Comparison of ENCODE assay signal across 11 mouse cellular contexts in genomic region chr5:134933281-134933680, GRCm38 (mm10). TPM values are rescaled to one million over a fixed set of nuclear protein-coding genes. Genes with fewer than 3 reads are reported as not detected.
DNase-seq lines count a peak whose midpoint lies in the region; ATAC-seq and TF ChIP-seq lines count a peak whose summit lies in the region.
"Had no signal": no experiment of that assay in that cellular context is flagged by ENCODE, and none has a peak within 500 bp of the region (broad histone marks: within the 10 kb centered on the region; RNA-seq: fewer than 3 reads in every experiment).

No protein-coding gene starts in this region.

- H3K4me1 ChIP-seq in heart, embryonic 13.5 days = peaks cover 8% of the 10 kb centered on the region; the same call in 1 of the 2 replicates
- no peaks in the 10 kb centered on the region for H3K4me1 ChIP-seq in spleen, adult 2 months (ENCODE audit: control insufficient read depth, insufficient read depth, insufficient read length)
- peaks cover 26% of the 10 kb centered on the region for H3K4me1 ChIP-seq in liver, embryonic 13.5 days (replicated peaks)

- 78% methylated on average over 8 of the region's 8 CpGs for WGBS in heart, embryonic 13.5 days
- WGBS in spleen, adult 2 months = 59% methylated on average over 8 of the region's 8 CpGs
- WGBS in liver, embryonic 13.5 days (ENCODE audit: insufficient replicate concordance) = 75% methylated on average over 8 of the region's 8 CpGs

- H3K4me3 ChIP-seq in heart, embryonic 13.5 days = peak overlapping the region; percentile 85
- no peak overlapping the region for H3K4me3 ChIP-seq in spleen, adult 2 months (ENCODE audit: extremely low read depth, insufficient read depth, insufficient read length)
- H3K4me3 ChIP-seq in liver, embryonic 13.5 days (replicated peaks) = peak overlapping the region; percentile 82

- no peaks in the 10 kb centered on the region for H3K36me3 ChIP-seq in heart, embryonic 13.5 days
- H3K36me3 ChIP-seq in spleen, adult 2 months (ENCODE audit: control insufficient read depth, insufficient read depth, low read length) = no peaks in the 10 kb centered on the region
- peaks cover 6% of the 10 kb centered on the region; the same call in 1 of the 2 replicates for H3K36me3 ChIP-seq in liver, embryonic 13.5 days

- H3K9me3 ChIP-seq in heart, embryonic 13.5 days = no peaks in the 10 kb centered on the region
- no peaks in the 10 kb centered on the region for H3K9me3 ChIP-seq in liver, embryonic 13.5 days (replicated peaks)
- H3K9me3 ChIP-seq: G1E had no signal

- H3K9ac ChIP-seq in heart, embryonic 13.5 days = peak overlapping the region; percentile 89; the same call in 1 of the 2 replicates
- peak overlapping the region; percentile 87 for H3K9ac ChIP-seq in liver, embryonic 13.5 days

- no peak overlapping the region for H3K27ac ChIP-seq in heart, embryonic 13.5 days (replicated peaks)
- peak overlapping the region; percentile 22; the same call in 1 of the 2 replicates for H3K27ac ChIP-seq in spleen, adult 2 months (ENCODE audit: insufficient read depth, low read length)
- H3K27ac ChIP-seq in liver, embryonic 13.5 days = peak overlapping the region; percentile 97; the same call in 1 of the 2 replicates

- TF ChIP-seq POLR2A in spleen, adult 2 months (IDR thresholded peaks at IDR 0.05; ENCODE audit: low read depth, low read length) = no peak

- H3K27me3 ChIP-seq in heart, embryonic 13.5 days (replicated peaks) = peaks cover 6% of the 10 kb centered on the region; the same call in 1 of the 2 replicates
- H3K27me3 ChIP-seq in spleen, adult 2 months (ENCODE audit: control insufficient read depth, insufficient read depth, low read length) = no peaks in the 10 kb centered on the region
- H3K27me3 ChIP-seq in liver, embryonic 13.5 days = 0 out of 2 replicates have a peak, but pooled peaks cover 3% of the 10 kb centered on the region

- no peak for TF ChIP-seq CTCF in spleen, adult 2 months (IDR thresholded peaks at IDR 0.05; ENCODE audit: extremely low read depth, insufficient read depth, insufficient read length, insufficient replicate concordance)

- peak overlapping the region; percentile 98 for H3K4me2 ChIP-seq in heart, embryonic 13.5 days
- peak overlapping the region; percentile 89 for H3K4me2 ChIP-seq in liver, embryonic 13.5 days

- no peak for DNase-seq in heart, postnatal 4 days
- peak in 1 of 2 experiments; percentile 17 for DNase-seq in spleen, adult 2 months (ENCODE audit: low read depth in 1 of 2, low spot score in 2 of 2)
- no peak for DNase-seq in spleen, postnatal 4 days (ENCODE audit: low spot score in 2 of 2)
- no peak for DNase-seq in liver, embryonic 13.5 days
- DNase-seq in thymus, postnatal 36 days = peak; percentile 48 to 69
- DNase-seq in kidney, postnatal 10 days = no peak

- no peak for ATAC-seq in heart, embryonic 13.5 days (ENCODE audit: extremely low read depth, insufficient number of reproducible peaks, low FRiP score, low TSS enrichment)
- no peak for ATAC-seq in liver, embryonic 13.5 days (ENCODE audit: low read depth)
- ATAC-seq in frontal cortex, adult (ENCODE audit: low TSS enrichment) = no peak

RNA-seq across cellular contexts. Expression of gene Mettl27, which starts 1.1 kb away (rescaled TPM):
- polyA plus RNA-seq in heart, embryonic 13.5 days (2015; fragmentation: Nextera tagmentation; extraction: Ambion mirVana) = 9.3 and 10.4 TPM in 2 replicates
- 1 to 10 TPM; 6.2 to 7.1 TPM for total RNA-seq in heart, postnatal 4 days (2021)
- polyA plus RNA-seq in spleen, adult 2 months (2012; rRNA removed) = 9.8 and 11.3 TPM in 2 replicates
- 10.6 and 12.2 TPM in 2 replicates for polyA plus RNA-seq in liver, embryonic 13.5 days (2015; fragmentation: Nextera tagmentation; extraction: Ambion mirVana)

RNA-seq across cellular contexts. Expression of gene Cldn4, which starts 13.5 kb away (rescaled TPM):
- polyA plus RNA-seq in heart, embryonic 13.5 days (2015; fragmentation: Nextera tagmentation; extraction: Ambion mirVana) = 1.6 and 1.7 TPM in 2 replicates
- under 1 TPM in 1 of 2 experiments, not detected in 1; 0.14 TPM for total RNA-seq in heart, postnatal 4 days (2021)
- polyA plus RNA-seq in spleen, adult 2 months (2012; rRNA removed) = 0.38 and 0.44 TPM in 2 replicates
- 0.15 and 0.32 TPM in 2 replicates for polyA plus RNA-seq in liver, embryonic 13.5 days (2015; fragmentation: Nextera tagmentation; extraction: Ambion mirVana)
- total RNA-seq: left cerebral cortex, postnatal 25 days had no signal
- polyA plus RNA-seq: G1E had no signal

RNA-seq across cellular contexts. Expression of gene Cldn13, which starts 18.0 kb away (rescaled TPM):
- 3.2 and 9.9 TPM in 2 replicates for polyA plus RNA-seq in heart, embryonic 13.5 days (2015; fragmentation: Nextera tagmentation; extraction: Ambion mirVana)
- total RNA-seq in heart, postnatal 4 days (2021) = not detected
- 32.3 and 35.1 TPM in 2 replicates for polyA plus RNA-seq in spleen, adult 2 months (2012; rRNA removed)
- polyA plus RNA-seq in liver, embryonic 13.5 days (2015; fragmentation: Nextera tagmentation; extraction: Ambion mirVana) = 246 and 259 TPM in 2 replicates
- total RNA-seq: left cerebral cortex, postnatal 25 days had no signal
- polyA plus RNA-seq: G1E had no signal

RNA-seq across cellular contexts. Expression of gene Tmem270, which starts 26.7 kb away (rescaled TPM):
- not detected in 2 replicates for polyA plus RNA-seq in heart, embryonic 13.5 days (2015; fragmentation: Nextera tagmentation; extraction: Ambion mirVana)
- not detected for total RNA-seq in heart, postnatal 4 days (2021)
- polyA plus RNA-seq in spleen, adult 2 months (2012; rRNA removed) = 0.14 TPM in 1 of 2 replicates, not detected in the other
- not detected in 2 replicates for polyA plus RNA-seq in liver, embryonic 13.5 days (2015; fragmentation: Nextera tagmentation; extraction: Ambion mirVana)
- total RNA-seq: G1E; left cerebral cortex, postnatal 25 days had no signal
- polyA plus RNA-seq: G1E; heart, embryonic 14.5 days had no signal

RNA-seq across cellular contexts. Expression of gene Cldn3, which starts 52.7 kb away (rescaled TPM):
- 6.3 and 7.0 TPM in 2 replicates for polyA plus RNA-seq in heart, embryonic 13.5 days (2015; fragmentation: Nextera tagmentation; extraction: Ambion mirVana)
- under 1 TPM; 0.71 to 0.77 TPM for total RNA-seq in heart, postnatal 4 days (2021)
- polyA plus RNA-seq in spleen, adult 2 months (2012; rRNA removed) = 3.1 and 5.0 TPM in 2 replicates
- polyA plus RNA-seq in liver, embryonic 13.5 days (2015; fragmentation: Nextera tagmentation; extraction: Ambion mirVana) = 0.38 and 0.74 TPM in 2 replicates
- total RNA-seq: G1E had no signal

Comparison
In these comparisons a context has a peak if more than half of its experiments do, and no peak if none do; other contexts are left out.
1. DNase-seq: peak in thymus, postnatal 36 days (2 of 2); none in heart, postnatal 4 days (single experiment), spleen, postnatal 4 days (0 of 2), liver, embryonic 13.5 days (single experiment) and kidney, postnatal 10 days (single experiment).